Mouse (Mus musculus): ENCODE results near the gene Pigr. TPM values are rescaled to one million over a fixed set of nuclear protein-coding genes. Genes with fewer than 3 reads are reported as not detected.

Gene Pigr
- total RNA-seq, 2 experiments from 2014 or later, result not detected

DNA sequence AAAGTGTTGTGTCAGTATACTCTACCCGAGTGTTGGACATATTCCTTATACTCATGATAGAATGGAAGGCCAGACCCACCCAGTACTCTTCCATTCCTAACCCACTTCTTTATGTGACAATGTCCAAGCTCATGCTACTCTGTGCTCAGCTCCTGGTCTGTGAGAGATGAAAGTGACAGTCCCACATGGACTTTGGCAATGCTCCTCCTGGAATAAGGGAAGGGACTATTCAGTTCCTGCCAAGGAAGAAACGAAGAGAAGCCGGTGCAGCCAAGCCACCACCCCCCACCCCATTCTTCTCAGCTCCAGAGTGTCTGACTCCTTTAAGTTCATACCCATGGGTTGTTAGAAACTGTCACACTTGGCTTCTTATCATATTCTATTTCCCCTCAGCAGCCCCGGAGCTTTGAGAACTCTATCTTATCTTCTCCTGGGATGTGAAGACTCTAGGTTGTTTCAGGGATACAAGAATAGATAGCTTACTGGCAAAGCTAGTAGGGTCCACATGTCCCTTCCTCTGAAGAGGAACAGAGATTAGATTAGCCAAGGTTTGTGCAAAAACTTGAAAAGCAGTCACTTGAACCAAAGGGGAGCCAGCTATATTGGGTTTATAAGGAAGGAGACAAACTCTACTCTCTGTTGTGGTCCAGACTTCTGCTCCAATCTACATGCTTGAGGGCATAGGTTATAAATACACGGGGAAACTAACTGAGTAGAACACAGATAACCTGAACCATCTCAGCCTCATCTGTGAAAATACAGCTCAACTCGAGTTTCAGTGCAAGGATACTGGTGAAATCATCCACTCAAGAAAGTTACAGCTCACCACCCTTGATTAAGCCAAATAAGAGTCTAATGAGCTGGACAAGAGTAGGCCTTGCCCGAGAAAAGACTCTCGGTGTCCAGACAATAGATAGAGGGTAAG lies 3.7 kb downstream of the Pigr start:
- no peak for DNase-seq

DNA sequence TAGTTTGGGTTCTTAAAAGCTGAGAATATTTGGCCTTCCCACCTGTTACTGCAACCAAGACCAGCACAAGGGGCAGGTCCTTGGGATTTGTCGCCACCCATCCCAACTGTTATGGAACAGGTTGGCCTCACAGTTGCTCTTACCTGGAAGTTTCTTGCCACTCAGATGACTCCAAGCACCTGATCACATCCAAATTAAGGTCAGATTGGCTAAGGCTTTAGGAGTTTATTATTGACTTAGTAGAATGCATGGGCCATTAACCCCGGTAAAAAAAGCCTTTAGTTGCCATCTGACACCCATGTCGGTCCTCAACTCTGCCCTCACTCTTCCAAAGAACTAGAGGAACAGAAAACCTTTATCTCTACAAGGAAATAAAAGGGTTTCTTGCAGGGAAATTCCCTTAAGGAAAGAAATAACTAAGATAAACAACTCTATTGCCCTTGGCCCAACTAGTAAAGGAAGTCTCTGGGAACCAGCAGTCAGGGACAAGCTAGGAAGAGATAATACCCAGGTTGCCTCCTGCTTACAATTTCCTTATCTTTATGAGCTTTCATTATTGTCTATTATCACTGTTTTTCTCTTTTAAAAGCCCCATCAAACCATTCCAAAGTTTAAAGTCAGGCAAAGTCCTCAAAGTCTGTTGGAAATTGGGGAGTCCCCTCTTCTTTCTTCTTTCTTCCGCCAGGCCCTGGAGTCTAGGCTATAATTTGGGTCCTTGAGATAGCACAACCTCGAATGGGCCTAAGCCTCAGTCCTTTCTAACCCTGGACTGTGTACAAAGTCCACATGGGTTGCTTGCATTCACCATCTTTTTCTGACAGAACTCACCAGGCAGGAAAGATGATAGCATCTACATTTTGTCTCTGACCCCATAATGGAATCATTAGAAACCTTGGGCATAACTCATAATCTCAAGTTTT lies 6.0 kb downstream of the Pigr start:
- no peak for DNase-seq

DNA sequence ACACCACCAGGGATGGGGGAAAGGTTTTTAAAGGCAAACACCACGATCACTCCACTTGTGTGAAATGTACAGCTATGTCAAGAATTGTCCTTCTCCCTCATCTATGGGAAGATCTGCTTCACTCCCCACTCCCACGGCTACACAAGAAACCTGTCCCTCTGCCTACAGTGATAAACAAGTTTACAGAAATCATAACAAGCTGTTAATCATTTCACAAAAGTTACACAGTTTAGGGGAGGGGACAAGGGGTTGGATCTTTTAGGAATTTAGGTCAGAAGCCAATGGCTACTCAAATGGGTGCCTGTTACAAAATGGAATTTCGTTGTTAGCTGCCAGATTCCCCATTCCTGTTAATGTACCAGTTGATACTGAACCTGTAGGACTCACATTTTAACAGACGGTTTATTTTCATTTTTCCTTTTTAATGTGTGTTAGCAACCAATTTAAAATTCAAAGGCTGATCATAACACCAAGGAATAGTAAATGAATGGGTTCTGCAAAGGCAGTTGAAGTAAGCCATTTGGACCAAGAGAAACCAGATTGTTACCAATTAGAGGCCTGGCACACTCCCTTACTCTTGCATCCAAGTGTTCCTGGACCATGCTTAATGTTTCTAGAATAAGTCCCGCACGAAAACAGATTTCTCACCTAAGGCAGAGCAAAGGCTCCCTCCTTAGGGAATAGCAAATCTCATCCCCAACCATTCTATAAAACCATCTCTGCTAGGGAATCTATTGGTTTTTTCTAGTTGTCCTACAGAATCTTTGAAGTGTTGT lies 8.9 kb downstream of the Pigr start:
- DNase-seq, result no peak

DNA sequence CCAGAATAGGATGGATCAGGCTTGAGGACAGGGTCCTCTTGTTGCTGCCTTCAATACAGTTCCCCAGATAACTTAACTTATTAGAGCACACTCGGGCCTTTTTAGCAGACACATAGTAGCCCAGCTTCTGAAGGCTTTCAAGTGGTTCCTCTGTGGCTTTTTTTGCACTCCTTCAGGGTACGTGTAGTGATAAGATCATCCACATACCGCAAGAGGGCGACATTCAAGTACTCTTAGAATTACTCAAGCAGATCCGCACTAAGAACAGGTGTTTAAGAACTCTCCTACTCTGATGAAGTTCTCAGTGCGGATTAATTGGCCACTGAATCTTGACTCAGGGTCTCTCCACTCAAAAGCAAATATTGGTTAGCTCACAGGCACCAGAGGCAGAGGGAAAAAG lies 11.8 kb downstream of the Pigr start:
- DNase-seq, result no peak

DNA sequence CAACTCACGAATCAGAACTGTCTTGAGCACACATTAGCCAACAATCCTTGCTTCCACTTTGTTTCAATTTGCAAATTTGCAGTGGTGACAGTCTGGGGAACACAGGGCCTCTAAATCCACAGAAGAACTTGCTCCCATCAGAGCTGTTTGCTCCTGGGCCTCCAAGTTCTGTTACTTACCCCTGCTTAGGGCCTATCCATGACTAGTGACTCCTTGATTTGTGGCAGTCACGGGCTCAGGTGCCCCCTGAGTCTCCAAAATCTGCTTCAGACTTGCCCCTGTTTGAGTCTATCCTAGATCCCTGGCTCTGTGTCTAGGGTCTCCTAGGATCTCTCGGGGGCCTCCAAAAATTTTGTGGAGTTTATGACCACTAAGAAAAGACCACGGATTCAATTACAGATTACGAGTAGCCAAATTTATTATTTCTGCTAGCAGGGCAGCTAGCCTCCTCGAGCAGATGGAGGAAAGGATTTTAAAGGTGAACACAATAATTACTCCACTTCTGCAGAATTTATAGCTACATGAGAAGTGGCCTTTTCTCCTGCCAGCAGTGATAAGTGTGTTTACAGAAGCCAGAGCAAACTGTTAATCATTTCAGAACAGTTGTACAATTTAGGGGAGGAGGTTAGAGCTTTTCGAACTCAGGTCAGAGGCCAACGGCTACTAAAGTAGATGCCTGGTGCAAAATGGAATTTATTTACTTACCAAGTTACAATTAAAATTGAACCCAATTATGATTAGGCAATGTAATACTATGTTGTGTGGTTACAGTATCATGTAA lies 14.3 kb downstream of the Pigr start:
- DNase-seq, result no peak

DNA sequence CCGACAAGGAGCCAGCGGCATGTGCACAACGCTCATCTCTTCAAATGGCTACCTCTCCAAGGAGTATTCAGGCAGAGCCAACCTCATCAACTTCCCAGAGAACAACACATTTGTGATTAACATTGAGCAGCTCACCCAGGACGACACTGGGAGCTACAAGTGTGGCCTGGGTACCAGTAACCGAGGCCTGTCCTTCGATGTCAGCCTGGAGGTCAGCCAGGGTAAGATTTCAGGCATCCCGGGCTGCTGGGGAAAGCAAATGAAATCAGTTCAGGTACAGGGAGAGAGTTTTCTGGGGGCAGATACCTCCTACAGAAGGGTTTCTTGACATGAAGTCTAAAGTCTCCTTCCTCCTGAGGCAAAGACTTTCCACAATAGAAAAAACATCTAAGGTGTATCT lies 15.1 kb downstream of the Pigr start:
- DNase-seq, result no peak

DNA sequence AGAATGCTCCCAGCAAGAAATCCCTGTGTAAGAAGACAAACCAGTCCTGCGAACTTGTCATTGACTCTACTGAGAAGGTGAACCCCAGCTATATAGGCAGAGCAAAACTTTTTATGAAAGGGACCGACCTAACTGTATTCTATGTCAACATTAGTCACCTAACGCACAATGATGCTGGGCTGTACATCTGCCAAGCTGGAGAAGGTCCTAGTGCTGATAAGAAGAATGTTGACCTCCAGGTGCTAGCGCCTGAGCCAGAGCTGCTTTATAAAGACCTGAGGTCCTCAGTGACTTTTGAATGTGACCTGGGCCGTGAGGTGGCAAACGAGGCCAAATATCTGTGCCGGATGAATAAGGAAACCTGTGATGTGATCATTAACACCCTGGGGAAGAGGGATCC lies 18.0 kb downstream of the Pigr start:
- DNase-seq, result no peak

DNA sequence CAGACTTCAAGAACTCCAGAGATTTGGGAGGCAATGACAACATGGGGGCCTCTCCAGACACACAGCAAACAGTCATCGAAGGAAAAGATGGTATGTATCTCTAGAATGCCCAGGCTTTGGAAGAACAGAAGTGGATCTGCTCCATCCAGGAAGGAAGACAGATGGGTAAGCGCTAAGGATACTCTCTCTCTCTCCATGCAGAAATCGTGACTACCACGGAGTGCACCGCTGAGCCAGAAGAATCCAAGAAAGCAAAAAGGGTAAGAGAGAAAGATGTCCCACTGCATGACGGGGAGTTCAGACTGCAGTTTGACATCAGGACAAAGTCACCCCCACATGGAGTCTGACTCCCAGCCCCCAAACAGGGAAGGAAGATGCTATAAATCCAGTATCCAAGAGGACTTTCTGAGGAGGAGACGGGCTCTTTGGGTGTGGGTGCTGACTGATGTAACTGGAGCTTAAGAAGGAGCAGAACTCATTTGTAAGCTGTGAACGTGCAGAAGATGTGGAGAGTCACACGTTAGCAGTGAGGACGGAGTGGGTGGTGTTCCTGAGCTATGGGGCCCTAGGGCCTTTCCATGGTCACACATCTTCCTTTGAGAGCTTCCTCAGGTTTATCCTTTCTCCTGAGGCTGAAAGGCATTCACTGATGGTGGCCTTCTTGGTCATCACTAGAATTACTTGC lies 23.2 kb downstream of the Pigr start:
- no peak for DNase-seq

DNA sequence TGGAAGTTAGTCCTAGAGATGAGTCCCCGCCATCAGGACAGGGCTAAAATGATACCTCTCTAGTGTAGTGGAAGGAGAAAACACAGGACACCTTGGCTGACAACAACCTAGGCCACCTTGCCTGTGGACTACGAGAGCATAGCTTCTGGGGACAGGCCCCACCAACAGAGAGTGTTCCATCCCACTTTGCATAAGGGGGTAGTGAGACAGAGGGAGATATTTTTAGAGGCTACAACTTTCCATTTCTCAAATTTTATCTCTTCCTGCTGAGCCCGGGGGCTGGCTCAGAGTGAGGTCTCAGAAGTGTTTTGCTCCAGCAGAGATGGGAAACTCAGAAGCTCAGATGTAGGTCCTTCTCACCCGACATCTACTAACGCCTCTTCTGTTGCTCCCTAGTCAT lies 23.9 kb downstream of the Pigr start:
- no peak for DNase-seq

DNA sequence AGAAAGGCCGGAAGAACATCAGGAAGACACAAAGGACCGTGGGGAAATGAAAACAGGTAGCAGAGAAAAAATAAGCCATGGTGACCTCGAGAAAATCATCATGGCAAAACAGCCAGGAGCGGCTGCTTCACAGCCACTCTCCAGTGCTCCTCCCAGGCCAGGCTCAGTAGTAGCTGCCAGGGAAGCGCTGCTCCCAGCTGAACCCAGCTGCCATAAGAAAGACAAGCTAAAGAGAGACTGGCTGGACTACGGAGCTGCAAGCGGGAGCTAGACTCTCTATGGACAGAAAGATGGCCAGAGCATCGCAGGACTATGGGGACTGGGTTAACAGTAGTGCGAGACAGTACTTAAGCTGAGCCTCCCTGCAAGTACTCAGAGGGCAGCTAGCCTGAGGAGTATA lies 28.3 kb downstream of the Pigr start:
- no peak for DNase-seq

DNA sequence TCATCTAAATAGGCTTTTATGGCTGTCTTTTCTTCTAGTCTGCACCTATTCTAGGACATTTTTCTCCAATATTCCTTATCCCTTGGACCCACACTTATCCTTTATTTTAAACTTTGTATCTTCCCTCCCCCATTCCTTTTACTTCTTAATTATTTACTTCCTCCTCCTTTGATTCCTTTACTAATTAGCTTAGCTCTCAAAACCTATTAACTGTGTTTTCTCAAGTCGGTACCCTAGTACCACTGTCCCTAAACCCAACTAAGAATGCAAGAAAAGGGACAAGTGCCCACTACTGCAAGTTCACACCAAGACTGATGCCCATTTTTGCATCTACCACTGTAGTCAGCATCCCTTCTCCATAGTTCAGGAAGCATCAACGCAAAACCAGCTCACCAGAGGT lies 29.2 kb downstream of the Pigr start:
- no peak for DNase-seq

DNA sequence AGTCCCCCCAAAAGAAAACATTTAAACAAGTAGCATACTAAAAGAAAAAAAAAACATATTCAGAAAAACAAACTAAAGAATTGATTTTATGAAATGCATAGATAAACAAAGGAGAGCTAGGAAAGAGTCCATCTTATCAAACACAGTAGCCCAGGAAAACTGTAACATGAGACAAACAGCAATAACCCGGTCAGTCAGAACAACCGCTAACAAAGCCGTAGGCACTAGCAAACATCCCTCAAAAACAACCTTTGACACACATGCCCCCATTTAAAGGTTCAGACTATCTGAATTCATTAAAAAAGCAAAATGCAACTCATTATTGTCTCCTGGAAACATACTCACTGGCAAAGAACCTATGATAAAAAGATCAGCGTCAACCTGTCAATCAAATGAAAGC lies 31.0 kb downstream of the Pigr start:
- no peak for DNase-seq

DNA sequence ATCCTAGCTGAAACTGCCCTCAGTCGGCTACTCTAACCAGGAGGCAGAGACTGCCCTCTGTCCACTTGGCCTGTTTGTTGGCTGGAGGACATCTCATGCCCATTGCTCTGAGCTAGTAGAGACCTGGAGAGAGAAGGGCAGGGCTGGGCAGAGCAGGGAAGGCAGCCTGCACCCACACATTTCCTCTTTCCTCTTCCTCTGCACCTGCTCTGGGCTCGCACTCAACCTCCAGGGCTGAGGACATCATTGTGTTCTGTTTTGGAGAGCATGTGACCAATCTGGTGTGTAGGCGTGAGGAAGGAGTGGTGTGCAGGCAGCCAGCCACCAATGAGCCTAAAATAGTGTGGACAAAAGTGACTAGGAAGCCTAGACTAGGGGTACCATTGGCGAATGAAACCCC lies 37.8 kb downstream of the Pigr start:
- no peak for DNase-seq

DNA sequence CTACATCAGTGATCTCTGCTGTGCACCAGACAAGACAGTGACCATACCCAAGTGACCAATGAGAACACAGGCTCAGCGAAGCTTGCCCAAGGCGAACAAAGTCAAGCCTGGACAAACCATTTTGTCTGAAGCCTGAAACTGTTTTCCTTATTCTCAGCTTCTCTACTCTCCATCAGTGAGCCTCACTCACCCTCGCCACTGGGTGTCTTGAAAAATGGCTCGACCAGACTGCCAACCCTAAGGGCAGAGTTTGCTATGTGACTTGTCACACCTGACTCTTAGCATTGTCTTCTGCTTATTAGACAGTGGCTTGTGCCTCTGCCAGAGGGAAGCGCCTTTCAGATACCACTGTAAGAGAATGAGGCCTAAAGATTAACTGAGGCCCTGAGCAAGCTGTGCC lies 38.3 kb downstream of the Pigr start:
- DNase-seq, result no peak

DNA sequence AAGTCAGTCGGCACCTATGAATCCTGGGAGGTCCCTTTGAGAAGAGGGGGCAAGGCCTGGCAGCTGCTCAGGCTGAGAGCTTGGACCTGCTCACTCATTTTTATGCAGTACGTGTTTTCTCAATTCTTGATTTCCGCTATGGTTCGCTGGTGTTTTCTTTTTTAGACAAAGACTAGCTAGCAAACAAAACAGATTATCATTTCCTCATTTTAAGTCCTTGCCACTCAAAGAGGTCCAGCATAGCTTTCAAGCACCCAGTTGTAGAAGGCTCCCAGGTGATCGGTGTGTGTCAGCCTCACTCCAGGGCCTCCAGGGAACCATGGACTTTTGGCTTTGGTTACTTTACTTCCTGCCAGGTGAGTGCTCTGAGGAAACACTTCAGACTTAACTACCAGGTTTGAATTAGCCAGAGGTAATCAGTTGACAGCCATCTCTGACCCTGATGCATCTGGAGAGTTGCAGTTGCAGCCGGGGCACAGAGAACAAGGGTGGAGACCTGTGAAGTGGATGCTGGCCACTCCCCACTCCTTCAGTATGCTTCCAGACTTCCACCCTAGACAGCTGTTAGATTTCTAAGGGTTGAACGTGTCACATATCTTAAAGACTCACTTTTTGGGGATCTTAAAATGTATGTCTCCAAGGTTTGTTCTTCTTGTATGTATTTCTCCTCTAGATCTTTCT lies 39.2 kb downstream of the Pigr start, which contains the start of gene Fcmr:
Fcmr (plus strand) TSS at position 129 of the 681 bp plus-strand sequence.
- no peak for DNase-seq

DNA sequence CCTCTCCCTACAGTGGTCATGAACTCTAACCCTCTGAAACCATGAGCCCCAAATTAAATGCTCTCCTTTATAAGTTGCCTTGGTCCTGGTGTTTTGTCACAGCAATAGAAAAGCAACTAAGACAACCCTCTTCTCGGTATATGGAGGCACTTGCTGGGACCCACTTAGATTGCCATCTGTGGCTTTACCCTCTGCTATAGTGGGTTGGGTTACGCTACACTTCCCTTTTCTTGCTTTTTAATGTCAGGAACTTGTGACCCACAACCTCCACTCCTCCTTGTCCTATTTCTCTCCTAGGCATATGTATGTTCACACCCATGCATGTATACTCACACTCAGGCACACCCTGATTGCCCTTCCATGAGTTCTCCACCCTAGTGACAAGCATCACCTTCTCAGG lies 46.4 kb downstream of the Pigr start:
- DNase-seq, result no peak

DNA sequence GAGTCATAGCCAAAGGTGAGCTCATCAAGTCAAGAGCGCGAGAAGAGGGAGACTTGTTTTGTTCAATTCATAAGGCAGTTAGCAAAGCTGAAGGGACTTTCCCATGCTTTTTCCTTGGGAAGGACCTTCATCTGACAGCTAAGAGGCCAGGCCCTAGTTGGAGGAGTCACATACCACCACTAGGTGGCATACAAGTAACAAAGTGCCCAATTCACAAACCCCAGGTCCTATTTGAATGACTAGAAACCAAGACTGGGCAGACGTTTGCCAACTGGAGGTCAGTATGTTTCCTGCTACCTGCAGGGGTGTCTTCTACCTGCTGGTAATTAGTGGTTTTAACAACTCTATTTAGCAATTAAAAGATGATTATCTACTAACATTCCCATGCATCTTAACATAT lies 48.7 kb downstream of the Pigr start:
- no peak for DNase-seq

DNA sequence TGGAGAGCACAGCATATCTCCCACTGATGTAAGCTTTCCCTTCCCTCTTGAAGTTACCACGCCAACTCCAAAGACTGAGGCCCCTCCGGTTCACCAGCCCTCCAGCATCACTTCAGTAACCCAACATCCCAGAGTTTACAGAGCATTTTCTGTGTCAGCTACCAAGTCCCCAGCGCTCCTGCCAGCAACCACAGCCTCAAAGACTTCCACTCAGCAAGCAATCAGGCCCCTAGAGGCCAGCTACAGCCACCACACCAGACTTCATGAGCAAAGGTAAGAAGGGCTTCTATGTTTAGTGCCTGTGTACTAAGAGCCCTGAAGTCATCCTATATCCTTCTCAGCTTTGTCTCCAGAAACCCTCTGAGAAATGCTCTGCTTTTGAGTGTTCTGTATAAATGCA lies 49.4 kb downstream of the Pigr start:
- DNase-seq, result no peak

DNA sequence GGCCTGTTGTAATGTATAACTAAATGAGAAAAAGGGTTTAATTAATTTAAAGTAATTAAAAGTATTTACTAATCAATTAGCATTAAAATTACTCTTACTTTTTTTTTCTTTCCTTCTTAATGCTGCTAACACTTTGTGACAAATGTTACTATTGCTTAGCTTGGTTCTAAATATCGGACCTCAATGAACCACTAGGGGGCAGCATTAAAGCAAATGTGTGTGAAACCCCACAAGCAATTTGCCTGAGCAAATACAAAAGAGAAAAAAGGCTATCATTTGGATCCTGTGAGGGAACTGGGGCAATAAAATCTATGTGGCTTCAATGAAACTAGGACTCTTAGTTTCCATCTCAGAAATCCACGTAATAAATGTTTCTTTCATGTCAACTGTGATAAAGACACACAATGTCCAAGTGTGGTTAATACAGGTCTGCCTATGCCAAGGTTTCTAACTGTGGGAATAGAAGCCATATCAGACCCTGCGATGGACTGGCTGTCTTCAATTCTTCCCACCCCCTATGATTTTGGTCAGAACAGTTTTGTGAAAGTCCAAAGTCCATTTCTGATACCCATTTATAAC lies 50.5 kb downstream of the Pigr start:
- DNase-seq, result no peak
